Mouse (Mus musculus) cerebellum, postnatal 10 days (tissue): Measurements from ENCODE around the gene Foxj2.

Source experiments
- DNase-seq, 2 experiments: peaks; one replicate each; pipeline ENCODE4 v3.0.0; 2021; ENCODE audit warnings: mixed read lengths in 2 of 2

The Foxj2 gene

GRCm38 (mm10) chr6:122813640-122814039, 6.1 kb upstream of the Foxj2 start:
- DNase-seq, result no peak

- DNase-seq, result peak; percentile 53 to 57
Measured at GRCm38 (mm10) chr6:122820071-122820798, 521 bp downstream of the Foxj2 start.

- no peak for DNase-seq
Measured at GRCm38 (mm10) chr6:122820799-122821650, 1.3 kb downstream of the Foxj2 start.

GRCm38 (mm10) chr6:122821822-122822221, 2.1 kb downstream of the Foxj2 start:
- no peak for DNase-seq

- DNase-seq, result no peak
Measured at GRCm38 (mm10) chr6:122824086-122824485, 4.4 kb downstream of the Foxj2 start.

- DNase-seq, result no peak
Measured at GRCm38 (mm10) chr6:122825166-122825565, 5.5 kb downstream of the Foxj2 start.

GRCm38 (mm10) chr6:122825923-122826742, 6.4 kb downstream of the Foxj2 start:
- DNase-seq, result peak; percentile 58 to 64

GRCm38 (mm10) chr6:122828086-122828485, 8.4 kb downstream of the Foxj2 start:
- peak; percentile 50 to 54 for DNase-seq

GRCm38 (mm10) chr6:122832880-122833279, 13.2 kb downstream of the Foxj2 start:
- no peak for DNase-seq

GRCm38 (mm10) chr6:122834365-122834764, 14.7 kb downstream of the Foxj2 start:
- peak; percentile 33 to 55 for DNase-seq

- no peak for DNase-seq
Measured at GRCm38 (mm10) chr6:122836974-122837373, 17.3 kb downstream of the Foxj2 start.

GRCm38 (mm10) chr6:122837539-122837938, 17.8 kb downstream of the Foxj2 start:
- no peak for DNase-seq

GRCm38 (mm10) chr6:122843759-122844158, 24.0 kb downstream of the Foxj2 start:
- DNase-seq, result no peak

- DNase-seq, result no peak
Measured at GRCm38 (mm10) chr6:122852696-122853095, 33.0 kb downstream of the Foxj2 start.

GRCm38 (mm10) chr6:122854552-122854951, 34.8 kb downstream of the Foxj2 start:
- no peak for DNase-seq

- no peak for DNase-seq
Measured at GRCm38 (mm10) chr6:122855955-122856354, 36.2 kb downstream of the Foxj2 start, which contains the start of gene C3ar1. TSS of gene C3ar1 (minus strand) at chr6:122856161.

- no peak for DNase-seq
Measured at GRCm38 (mm10) chr6:122862434-122862833, 42.7 kb downstream of the Foxj2 start.

- DNase-seq, result no peak
Measured at GRCm38 (mm10) chr6:122862871-122863270, 43.2 kb downstream of the Foxj2 start.

- DNase-seq, result no peak
Measured at GRCm38 (mm10) chr6:122867914-122868313, 48.2 kb downstream of the Foxj2 start.

GRCm38 (mm10) chr6:122869846-122870245, 50.1 kb downstream of the Foxj2 start:
- no peak for DNase-seq

- DNase-seq, result no peak
Measured at GRCm38 (mm10) chr6:122872800-122873199, 53.1 kb downstream of the Foxj2 start.

- peak; percentile 99 to 100 for DNase-seq
Measured at GRCm38 (mm10) chr6:122873871-122874719, 54.4 kb downstream of the Foxj2 start, which contains the start of gene Necap1. TSS of gene Necap1 (plus strand) at chr6:122874474.
